Mouse (Mus musculus) megakaryocyte, embryonic 14.5 days (primary cell): ENCODE measurements at regions not wholly inside any gene's neighbourhood (a gene's known extent, or its start where the extent isn't known, plus 50 kb on each side); places are given as distances from the start of the nearest gene placed in this dataset.

ENCODE experiments used
- FLI1 ChIP-seq: IDR thresholded peaks from 2 replicates; pipeline ENCODE4 v1.6.1; 2012; ENCODE audit warnings: low read length, inconsistent platforms, mixed read lengths
- GATA1 ChIP-seq: IDR thresholded peaks from 3 replicates; pipeline ENCODE4 v1.6.1; 2012; ENCODE audit warnings: mixed read lengths, low read length, inconsistent platforms, borderline replicate concordance

DNA sequence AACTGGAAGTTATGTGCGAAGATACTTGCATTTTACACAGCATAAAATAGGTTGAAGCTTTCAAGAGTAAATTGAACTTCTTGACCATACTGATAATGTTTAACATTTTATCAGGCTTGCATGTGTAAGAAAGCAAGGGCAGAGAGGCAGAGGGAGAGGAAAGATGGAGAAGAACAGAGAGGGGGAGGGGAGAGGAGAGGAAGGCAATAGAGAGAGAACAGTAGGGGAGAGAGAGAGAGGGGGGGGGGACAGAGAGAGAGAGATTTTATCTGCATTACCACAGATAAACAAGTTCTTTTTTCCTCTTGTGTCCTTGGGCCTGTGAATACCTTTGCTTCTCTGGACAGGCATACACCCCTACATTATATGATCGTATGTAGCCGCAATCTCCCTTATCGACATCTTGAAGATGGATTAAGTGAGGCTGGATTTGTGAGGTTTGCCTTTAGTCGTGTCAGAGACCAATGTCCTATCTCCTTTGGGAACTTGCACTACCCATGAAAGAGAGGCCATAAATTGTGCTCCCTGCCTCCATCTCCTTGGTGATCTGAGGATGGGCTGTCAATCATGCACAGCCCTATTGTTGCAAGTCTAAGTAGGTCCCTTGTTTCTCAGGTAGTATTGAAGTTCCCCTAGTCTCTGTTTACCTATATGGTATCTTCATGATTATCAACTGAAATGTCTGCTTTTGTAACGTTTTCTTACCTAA is 217.7 kb downstream of the Gm11146 start:
- TF ChIP-seq GATA1 (no peak), FLI1 (no peak)
